Mouse (Mus musculus) midbrain, embryonic 14.5 days (tissue): Measurements from ENCODE around the gene Pptc7. TPM values are rescaled to one million over a fixed set of nuclear protein-coding genes. Genes with fewer than 3 reads are reported as not detected.

Experiments used
- ATAC-seq: fragments of 200-750 bp; cut with Nextera tagmentation; 2 replicates; pipeline ENCODE4 v1.8.0; 2017; ENCODE audit warnings: moderate number of reproducible peaks, moderate library complexity; ENCODE audit not compliant: low FRiP score, low TSS enrichment
- DNase-seq: peaks from one replicate; pipeline ENCODE4 v3.0.0-alpha.2; 2015
- H3K27ac ChIP-seq: fragments of 300-500 bp; sonication (generic); replicated peaks from 2 replicates; pipeline ENCODE4 v1.5.1; 2014; ENCODE audit warnings: mild to moderate bottlenecking, low read depth, low read length, moderate library complexity
- H3K27me3 ChIP-seq: fragments of 300-500 bp; sonication (generic); 2 replicates; pipeline ENCODE4 v1.6.1; 2014; ENCODE audit warnings: low read length, control low read depth, mixed read lengths; ENCODE audit not compliant: control insufficient read depth, insufficient read depth
- H3K36me3 ChIP-seq: fragments of 300-500 bp; sonication (generic); 2 replicates; pipeline ENCODE4 v1.6.1; 2014; ENCODE audit warnings: low read length, control low read depth; ENCODE audit not compliant: control insufficient read depth, insufficient read depth
- H3K4me1 ChIP-seq: fragments of 300-500 bp; sonication (generic); 2 replicates; pipeline ENCODE4 v1.6.1; 2014; ENCODE audit warnings: mild to moderate bottlenecking, antibody characterized with exemption, low read length, control low read depth; ENCODE audit not compliant: control insufficient read depth, insufficient read depth
- H3K4me2 ChIP-seq: fragments of 300-500 bp; sonication (generic); 2 replicates; pipeline ENCODE4 v1.6.1; 2014; ENCODE audit warnings: mild to moderate bottlenecking, low read length, moderate library complexity
- H3K4me3 ChIP-seq: fragments of 300-500 bp; sonication (generic); replicated peaks from 2 replicates; pipeline ENCODE4 v1.5.1; 2014; ENCODE audit warnings: low read depth, low read length
- H3K9ac ChIP-seq: fragments of 300-500 bp; sonication (generic); replicated peaks from 2 replicates; pipeline ENCODE4 v1.6.1; 2014; ENCODE audit warnings: mild to moderate bottlenecking, low read length, moderate library complexity
- H3K9me3 ChIP-seq: fragments of 300-500 bp; sonication (generic); 2 replicates; pipeline ENCODE4 v1.6.1; 2016; ENCODE audit warnings: low read length, control low read depth, mixed read lengths; ENCODE audit not compliant: control insufficient read depth
- WGBS: fragments of 180-500 bp; shearing (Covaris S2); extraction: QIAGEN DNeasy Blood & Tissue Kit; methylation state at CpG from one replicate; pipeline ENCODE4 v1.1.7; 2014; 5-methylcytosine and 5-hydroxymethylcytosine counted together
- polyA plus RNA-seq: library from polyadenylated mRNA; unstranded; fragments of >200 nt; fragmentation: Nextera tagmentation; extraction: Ambion mirVana; gene quantifications from 2 replicates; pipeline ENCODE4 v1.2.1, GENCODE M21; 2014

Pptc7 gene
- polyA plus RNA-seq, 1 experiment from 2014 or later, result 9.1 TPM

- Histone ChIP-seq H3K4me3 (no peak overlapping the region), H3K4me2 (no peak overlapping the region), H3K27ac (no peak overlapping the region), H3K27me3 (no peaks in the 10 kb centered on the region), H3K4me1 (no peaks in the 10 kb centered on the region), H3K9ac (no peak overlapping the region), H3K9me3 (no peaks in the 10 kb centered on the region), H3K36me3 (peaks cover 61% of the 10 kb centered on the region)
- no peak for DNase-seq
- whole genome bisulfite sequencing, result 92% methylated on average over 23 of the region's 23 CpGs
- no peak for ATAC-seq
These were observed 40.7 kb downstream of the Pptc7 start for GRCm38 (mm10) chr5:122324608-122325431.

GRCm38 (mm10) chr5:122325477-122325876 is 41.3 kb downstream of the Pptc7 start:
- DNase-seq (no peak), ATAC-seq (no peak)
- Histone ChIP-seq H3K9ac (no peak overlapping the region), H3K36me3 (peaks cover 55% of the 10 kb centered on the region), H3K4me3 (no peak overlapping the region), H3K27me3 (no peaks in the 10 kb centered on the region), H3K9me3 (no peaks in the 10 kb centered on the region), H3K4me2 (no peak overlapping the region), H3K4me1 (no peaks in the 10 kb centered on the region), H3K27ac (no peak overlapping the region)
- WGBS, result 85% methylated on average over 8 of the region's 8 CpGs

GRCm38 (mm10) chr5:122327283-122327682 is 43.1 kb downstream of the Pptc7 start:
- 98% methylated on average over 3 of the region's 3 CpGs for WGBS

GRCm38 (mm10) chr5:122330269-122330668 is 46.1 kb downstream of the Pptc7 start:
- peaks cover 15% of the 10 kb centered on the region for H3K36me3 ChIP-seq
- ATAC-seq, result no peak
- WGBS, result 94% methylated on average over 4 of the region's 4 CpGs
- H3K27me3 ChIP-seq, result no peaks in the 10 kb centered on the region
- H3K4me1 ChIP-seq, result no peaks in the 10 kb centered on the region
- H3K27ac ChIP-seq, result no peak overlapping the region
- DNase-seq, result no peak
- H3K9me3 ChIP-seq, result no peaks in the 10 kb centered on the region
- H3K4me2 ChIP-seq, result no peak overlapping the region
- H3K9ac ChIP-seq, result no peak overlapping the region
- no peak overlapping the region for H3K4me3 ChIP-seq

More at GRCm38 (mm10) chr5:122327283-122327682, 43.1 kb downstream of the Pptc7 start:
- no peak overlapping the region for H3K9ac ChIP-seq
- H3K36me3 ChIP-seq, result peaks cover 39% of the 10 kb centered on the region
- no peak overlapping the region for H3K27ac ChIP-seq
- no peaks in the 10 kb centered on the region for H3K4me1 ChIP-seq
- no peak overlapping the region for H3K4me3 ChIP-seq
- ATAC-seq (no peak), DNase-seq (no peak)
- no peaks in the 10 kb centered on the region for H3K27me3 ChIP-seq
- no peaks in the 10 kb centered on the region for H3K9me3 ChIP-seq
- H3K4me2 ChIP-seq, result no peak overlapping the region

- WGBS, result 56% methylated on average over 3 of the region's 3 CpGs
- DNase-seq (no peak), ATAC-seq (no peak)
- Histone ChIP-seq H3K4me3 (no peak overlapping the region), H3K27ac (no peak overlapping the region), H3K4me2 (no peak overlapping the region), H3K27me3 (no peaks in the 10 kb centered on the region), H3K9me3 (no peaks in the 10 kb centered on the region), H3K9ac (no peak overlapping the region), H3K36me3 (no peaks in the 10 kb centered on the region), H3K4me1 (no peaks in the 10 kb centered on the region)
These were observed 50.5 kb downstream of the Pptc7 start for GRCm38 (mm10) chr5:122334682-122335081.

- DNase-seq, result no peak
- H3K9ac ChIP-seq, result no peak overlapping the region
- H3K4me1 ChIP-seq, result no peaks in the 10 kb centered on the region
- H3K4me3 ChIP-seq, result no peak overlapping the region
- H3K36me3 ChIP-seq, result no peaks in the 10 kb centered on the region
- no peak overlapping the region for H3K27ac ChIP-seq
- H3K27me3 ChIP-seq, result no peaks in the 10 kb centered on the region
- no peaks in the 10 kb centered on the region for H3K9me3 ChIP-seq
- H3K4me2 ChIP-seq, result no peak overlapping the region
- ATAC-seq, result no peak
- WGBS, result 94% methylated on average over 7 of the region's 7 CpGs
These were observed 52.6 kb downstream of the Pptc7 start for GRCm38 (mm10) chr5:122336554-122337294.

GRCm38 (mm10) chr5:122342874-122343273 is 58.7 kb downstream of the Pptc7 start:
- no peak for ATAC-seq
- H3K27me3 ChIP-seq, result no peaks in the 10 kb centered on the region
- no peak overlapping the region for H3K27ac ChIP-seq
- 83% methylated on average over 1 of the region's 1 CpGs for WGBS
- H3K9me3 ChIP-seq, result no peaks in the 10 kb centered on the region
- no peak overlapping the region for H3K4me3 ChIP-seq
- H3K36me3 ChIP-seq, result no peaks in the 10 kb centered on the region
- DNase-seq, result no peak
- no peaks in the 10 kb centered on the region for H3K4me1 ChIP-seq
- H3K9ac ChIP-seq, result no peak overlapping the region
- no peak overlapping the region for H3K4me2 ChIP-seq

- no peaks in the 10 kb centered on the region for H3K4me1 ChIP-seq
- no peaks in the 10 kb centered on the region for H3K9me3 ChIP-seq
- DNase-seq (no peak), ATAC-seq (no peak)
- no peak overlapping the region for H3K4me3 ChIP-seq
- no peaks in the 10 kb centered on the region for H3K27me3 ChIP-seq
- H3K9ac ChIP-seq, result no peak overlapping the region
- 56% methylated on average over 7 of the region's 7 CpGs for WGBS
- H3K4me2 ChIP-seq, result no peak overlapping the region
- H3K27ac ChIP-seq, result no peak overlapping the region
- no peaks in the 10 kb centered on the region for H3K36me3 ChIP-seq
These were observed 59.6 kb downstream of the Pptc7 start for GRCm38 (mm10) chr5:122343768-122344167.
